Mouse (Mus musculus): ENCODE measurements around the gene Magea2.
"Not testable (repeated sequence)": the region's sequence is repeated elsewhere in the genome, so short reads cannot be mapped to it uniquely, and the experiment has no call there.

Gene Magea2

GRCm38 (mm10) chrX:155093566-155093965 is at the start of gene Magea2:
Gene Magea2 (minus strand): TSS chrX:155093666.
- not testable (repeated sequence) for DNase-seq (ENCODE audit: low read depth, low spot score)

- DNase-seq (ENCODE audit: low read depth, low spot score), result not testable (repeated sequence)
Measured at GRCm38 (mm10) chrX:155128312-155128711, 34.8 kb upstream of the Magea2 start, which contains the start of gene Cldn34b2. Gene Cldn34b2 (minus strand): TSS chrX:155128412.

- DNase-seq (ENCODE audit: low read depth, low spot score), result peak; percentile 3
Measured at GRCm38 (mm10) chrX:155098024-155098423, 4.6 kb upstream of the Magea2 start.

- not testable (repeated sequence) for DNase-seq (ENCODE audit: low read depth, low spot score)
Measured at GRCm38 (mm10) chrX:155089693-155090092, 3.8 kb downstream of the Magea2 start, which contains the start of gene Magea1. Gene Magea1 (minus strand): TSS chrX:155089793.

GRCm38 (mm10) chrX:155063045-155063444 is 30.4 kb downstream of the Magea2 start, which contains the start of gene Magea5:
Gene Magea5 (minus strand): TSS chrX:155063145.
- DNase-seq (ENCODE audit: low read depth, low spot score), result not testable (repeated sequence)

GRCm38 (mm10) chrX:154995750-154996149 is 97.7 kb downstream of the Magea2 start, which contains the start of gene Magea8:
Gene Magea8 (minus strand): TSS chrX:154995850.
- not testable (repeated sequence) for DNase-seq (ENCODE audit: low read depth, low spot score)

All from A20 (cell line).